Mouse (Mus musculus) myocyte (in vitro differentiated cells): ENCODE measurements around the gene E2f6. TPM values are rescaled to one million over a fixed set of nuclear protein-coding genes. Genes with fewer than 3 reads are reported as not detected.

Experiments
- H3K27me3 ChIP-seq: one replicate; pipeline ENCODE4 v1.6.1; 2011; ENCODE audit not compliant: control insufficient read depth, insufficient read depth, insufficient read length
- H3K36me3 ChIP-seq: one replicate; pipeline ENCODE4 v1.6.1; 2011; ENCODE audit not compliant: control insufficient read depth, insufficient read depth
- H3K4me2 ChIP-seq: one replicate; pipeline ENCODE4 v1.6.1; 2011; ENCODE audit warnings: low read depth, control low read depth
- H3K4me3 ChIP-seq: one replicate; pipeline ENCODE4 v1.5.1; 2011; ENCODE audit warnings: mild to moderate bottlenecking, control low read depth, moderate library complexity
- H3K79me2 ChIP-seq: one replicate; pipeline ENCODE4 v1.6.1; 2011; ENCODE audit not compliant: control insufficient read depth, insufficient read depth
- H3ac ChIP-seq: one replicate; pipeline ENCODE4 v1.6.1; 2011; ENCODE audit not compliant: control insufficient read depth, insufficient read length
- CEBPB ChIP-seq: IDR thresholded peaks from 2 replicates; pipeline ENCODE4 v1.6.1; 2011; ENCODE audit warnings: mild to moderate bottlenecking, moderate library complexity; ENCODE audit not compliant: poor library complexity, insufficient read depth, severe bottlenecking
- E2F4 ChIP-seq: IDR thresholded peaks from one replicate; pipeline ENCODE4 v1.6.1; 2011; ENCODE audit warnings: mild to moderate bottlenecking, control low read depth, moderate library complexity; ENCODE audit not compliant: insufficient read depth
- MAX ChIP-seq: IDR thresholded peaks from one replicate; pipeline ENCODE4 v1.6.1; 2011; ENCODE audit warnings: low read depth, mild to moderate bottlenecking, control low read depth
- MYOD1 ChIP-seq, 3 experiments: IDR thresholded peaks; one replicate each; pipeline ENCODE4 v1.6.1; 2011; ENCODE audit warnings: control low read depth in 2 of 3, low read depth in 2 of 3, mild to moderate bottlenecking in 2 of 3, moderate library complexity in 1 of 3; ENCODE audit not compliant: insufficient read length in 2 of 3, control insufficient read depth in 1 of 3
- MYOG ChIP-seq, 3 experiments: IDR thresholded peaks; one replicate each; pipeline ENCODE4 v1.6.1; 2011; ENCODE audit warnings: control low read depth in 2 of 3, low read depth in 2 of 3, mild to moderate bottlenecking in 2 of 3; ENCODE audit not compliant: insufficient read length in 2 of 3, control insufficient read depth in 1 of 3, insufficient read depth in 1 of 3
- POLR2A ChIP-seq: IDR thresholded peaks from one replicate; pipeline ENCODE4 v1.6.1; 2011; ENCODE audit warnings: low read depth, mild to moderate bottlenecking, control low read depth, moderate library complexity; ENCODE audit not compliant: insufficient read length
- POLR2AphosphoS2 ChIP-seq: IDR thresholded peaks from one replicate; pipeline ENCODE4 v1.6.1; 2011; ENCODE audit warnings: low read depth, control low read depth; ENCODE audit not compliant: insufficient read length
- REST ChIP-seq: IDR thresholded peaks from one replicate; pipeline ENCODE4 v1.6.1; 2011; ENCODE audit warnings: mild to moderate bottlenecking, control low read depth, moderate library complexity; ENCODE audit not compliant: insufficient read depth, insufficient read length
- SRF ChIP-seq: IDR thresholded peaks from one replicate; pipeline ENCODE4 v1.6.1; 2011; ENCODE audit warnings: low read depth; ENCODE audit not compliant: control insufficient read depth, insufficient read length
- TCF12 ChIP-seq: IDR thresholded peaks from one replicate; pipeline ENCODE4 v1.6.1; 2011; ENCODE audit warnings: mild to moderate bottlenecking, control low read depth; ENCODE audit not compliant: poor library complexity, insufficient read depth, severe bottlenecking
- TCF3 ChIP-seq: IDR thresholded peaks from one replicate; pipeline ENCODE4 v1.6.1; 2011; ENCODE audit warnings: low read depth, control low read depth; ENCODE audit not compliant: insufficient read length
- USF1 ChIP-seq: IDR thresholded peaks from one replicate; pipeline ENCODE4 v1.6.1; 2011; ENCODE audit warnings: low read depth, mild to moderate bottlenecking, control low read depth, moderate library complexity
- polyA plus RNA-seq: library from polyadenylated mRNA; unstranded; fragments of >200 nt; fragmentation: generic; extraction: Trizol; gene quantifications from one replicate; pipeline ENCODE4 v1.2.1, GENCODE M21; 2012; ENCODE audit warnings: missing spikeins

The E2f6 gene
- polyA plus RNA-seq, 1 experiment, result 16.2 TPM

- Histone ChIP-seq H3K27me3 (peaks cover 21% of the 10 kb centered on the region), H3ac (no peak overlapping the region), H3K79me2 (no peaks in the 10 kb centered on the region), H3K36me3 (no peaks in the 10 kb centered on the region), H3K4me2 (no peak overlapping the region), H3K4me3 (no peak overlapping the region)
- TF ChIP-seq CEBPB, result no peak
- no peak for TF ChIP-seq MYOG (IDR thresholded peaks at IDR 0.05; ENCODE audit: control insufficient read depth in 1 of 3, insufficient read depth in 1 of 3, insufficient read length in 2 of 3, low read depth in 2 of 3)
- TF ChIP-seq USF1, result no peak
Measured at GRCm38 (mm10) chr12:16800959-16801315, 9.8 kb upstream of the E2f6 start.

- peaks cover 21% of the 10 kb centered on the region for H3K27me3 ChIP-seq
- H3K4me3 ChIP-seq, result no peak overlapping the region
- TF ChIP-seq USF1 (no peak), TCF12 (no peak), TCF3 (no peak), SRF (no peak), POLR2AphosphoS2 (no peak)
- H3K79me2 ChIP-seq, result no peaks in the 10 kb centered on the region
- no peak overlapping the region for H3ac ChIP-seq
- H3K36me3 ChIP-seq, result no peaks in the 10 kb centered on the region
- H3K4me2 ChIP-seq, result no peak overlapping the region
Measured at GRCm38 (mm10) chr12:16803237-16803955, 7.4 kb upstream of the E2f6 start.

GRCm38 (mm10) chr12:16803956-16804430 is 6.8 kb upstream of the E2f6 start:
- Histone ChIP-seq H3ac (no peak overlapping the region), H3K36me3 (no peaks in the 10 kb centered on the region), H3K4me2 (no peak overlapping the region), H3K4me3 (no peak overlapping the region), H3K79me2 (no peaks in the 10 kb centered on the region), H3K27me3 (peaks cover 21% of the 10 kb centered on the region)
- TF ChIP-seq MYOG (IDR thresholded peaks at IDR 0.05; ENCODE audit: control insufficient read depth in 1 of 3, insufficient read depth in 1 of 3, insufficient read length in 2 of 3, low read depth in 2 of 3) (no peak), TCF3 (no peak), SRF (no peak), TCF12 (no peak), CEBPB (no peak), E2F4 (no peak), POLR2A (no peak), MAX (no peak), POLR2AphosphoS2 (no peak), REST (no peak), MYOD1 (IDR thresholded peaks at IDR 0.05; ENCODE audit: control insufficient read depth in 1 of 3, insufficient read length in 2 of 3, low read depth in 2 of 3) (no peak), USF1 (no peak)

GRCm38 (mm10) chr12:16805511-16805910 is 5.3 kb upstream of the E2f6 start:
- Histone ChIP-seq H3K79me2 (no peaks in the 10 kb centered on the region), H3K36me3 (no peaks in the 10 kb centered on the region), H3K4me2 (no peak overlapping the region), H3K4me3 (no peak overlapping the region), H3ac (no peak overlapping the region), H3K27me3 (peaks cover 17% of the 10 kb centered on the region)
- TF ChIP-seq TCF3 (no peak), REST (no peak), MYOG (IDR thresholded peaks at IDR 0.05; ENCODE audit: control insufficient read depth in 1 of 3, insufficient read depth in 1 of 3, insufficient read length in 2 of 3, low read depth in 2 of 3) (no peak), TCF12 (no peak), MYOD1 (IDR thresholded peaks at IDR 0.05; ENCODE audit: control insufficient read depth in 1 of 3, insufficient read length in 2 of 3, low read depth in 2 of 3) (no peak), POLR2AphosphoS2 (no peak), SRF (no peak), CEBPB (no peak), USF1 (no peak), POLR2A (no peak)

GRCm38 (mm10) chr12:16808045-16808444 is 2.7 kb upstream of the E2f6 start:
- Histone ChIP-seq H3K27me3 (no peaks in the 10 kb centered on the region), H3K4me3 (no peak overlapping the region), H3K4me2 (no peak overlapping the region), H3K36me3 (no peaks in the 10 kb centered on the region), H3ac (no peak overlapping the region), H3K79me2 (peaks cover 16% of the 10 kb centered on the region)
- no peak for TF ChIP-seq SRF
- TF ChIP-seq CEBPB, result no peak
- no peak for TF ChIP-seq POLR2AphosphoS2
- peak in 2 of 3 experiments; percentile 6 to 12 for TF ChIP-seq MYOD1 (IDR thresholded peaks at IDR 0.05; ENCODE audit: control insufficient read depth in 1 of 3, insufficient read length in 2 of 3, low read depth in 2 of 3)
- TF ChIP-seq REST, result no peak
